Mouse (Mus musculus) kidney, embryonic 14.5 days (tissue): Measurements from ENCODE around the gene Ephb2. TPM values are rescaled to one million over a fixed set of nuclear protein-coding genes. Genes with fewer than 3 reads are reported as not detected.

Experiments used
- ATAC-seq: fragments of 200-750 bp; cut with Nextera tagmentation; 2 replicates; pipeline ENCODE4 v1.8.0; 2017; ENCODE audit warnings: moderate number of reproducible peaks, mild to moderate bottlenecking, moderate TSS enrichment, moderate library complexity; ENCODE audit not compliant: low FRiP score, low TSS enrichment
- H3K27ac ChIP-seq: fragments of 300-500 bp; sonication (generic); 2 replicates; pipeline ENCODE4 v1.5.1; 2014; ENCODE audit warnings: low read depth, mild to moderate bottlenecking, low read length, moderate library complexity, mixed read lengths
- H3K27me3 ChIP-seq: fragments of 300-500 bp; sonication (generic); 2 replicates; pipeline ENCODE4 v1.6.1; 2014; ENCODE audit warnings: mild to moderate bottlenecking, low read length; ENCODE audit not compliant: control insufficient read depth, insufficient read depth
- H3K36me3 ChIP-seq: fragments of 300-500 bp; sonication (generic); 2 replicates; pipeline ENCODE4 v1.6.1; 2014; ENCODE audit warnings: low read length, mixed read lengths; ENCODE audit not compliant: control insufficient read depth, insufficient read depth
- H3K4me1 ChIP-seq: fragments of 300-500 bp; sonication (generic); 2 replicates; pipeline ENCODE4 v1.6.1; 2014; ENCODE audit warnings: low read length, mixed read lengths; ENCODE audit not compliant: control insufficient read depth, insufficient read depth
- H3K4me2 ChIP-seq: fragments of 300-500 bp; sonication (generic); replicated peaks from 2 replicates; pipeline ENCODE4 v1.6.1; 2014; ENCODE audit warnings: low read depth, mild to moderate bottlenecking, low read length
- H3K4me3 ChIP-seq: fragments of 300-500 bp; sonication (generic); 2 replicates; pipeline ENCODE4 v1.5.1; 2014; ENCODE audit warnings: mild to moderate bottlenecking, low read length
- H3K9ac ChIP-seq: fragments of 300-500 bp; sonication (generic); 2 replicates; pipeline ENCODE4 v1.6.1; 2014; ENCODE audit warnings: low read depth, mild to moderate bottlenecking, low read length, moderate library complexity
- H3K9me3 ChIP-seq: fragments of 300-500 bp; sonication (generic); 2 replicates; pipeline ENCODE4 v1.6.1; 2016; ENCODE audit warnings: low read length; ENCODE audit not compliant: control insufficient read depth
- WGBS: fragments of 180-500 bp; shearing (Covaris S2); extraction: QIAGEN DNeasy Blood & Tissue Kit; methylation state at CpG from one replicate; pipeline ENCODE4 v1.1.7; 2014; 5-methylcytosine and 5-hydroxymethylcytosine counted together
- polyA plus RNA-seq: library from polyadenylated mRNA; unstranded; fragments of >200 nt; fragmentation: Nextera tagmentation; extraction: Ambion mirVana; gene quantifications from 2 replicates; pipeline ENCODE4 v1.2.1, GENCODE M21; 2014

Gene Ephb2
- polyA plus RNA-seq, 1 experiment from 2014 or later: 9.1 TPM

- Histone ChIP-seq H3K9me3 (no peaks in the 10 kb centered on the region), H3K9ac (no peak overlapping the region)
- 74% methylated on average over 21 of the region's 21 CpGs for WGBS
Observed at GRCm38 (mm10) chr4:136833619-136834351, 2.0 kb downstream of the Ephb2 start.

GRCm38 (mm10) chr4:136832559-136833232 is 3.1 kb downstream of the Ephb2 start:
- WGBS: 64% methylated on average over 16 of the region's 16 CpGs
- Histone ChIP-seq H3K27me3 (peaks cover 12% of the 10 kb centered on the region), H3K9ac (no peak overlapping the region), H3K4me3 (no peak overlapping the region), H3K4me1 (peaks cover 50% of the 10 kb centered on the region), H3K9me3 (no peaks in the 10 kb centered on the region), H3K27ac (no peak overlapping the region), H3K36me3 (no peaks in the 10 kb centered on the region), H3K4me2 (no peak overlapping the region)
- ATAC-seq: no peak

More at GRCm38 (mm10) chr4:136833619-136834351, 2.0 kb downstream of the Ephb2 start:
- H3K4me2 ChIP-seq: peak overlapping the region; percentile 98
- H3K36me3 ChIP-seq: no peaks in the 10 kb centered on the region
- no peak overlapping the region for H3K27ac ChIP-seq
- H3K4me1 ChIP-seq: peaks cover 43% of the 10 kb centered on the region
- ATAC-seq: no peak
- H3K27me3 ChIP-seq: peaks cover 12% of the 10 kb centered on the region
- H3K4me3 ChIP-seq: peak overlapping the region; percentile 91; the same call in 1 of the 2 replicates

GRCm38 (mm10) chr4:136830272-136830823 is 5.4 kb downstream of the Ephb2 start:
- ATAC-seq: peak; percentile 21
- Histone ChIP-seq H3K4me3 (no peak overlapping the region), H3K27me3 (peaks cover 12% of the 10 kb centered on the region), H3K9me3 (no peaks in the 10 kb centered on the region), H3K36me3 (no peaks in the 10 kb centered on the region), H3K4me2 (no peak overlapping the region; the same call in 1 of the 2 replicates), H3K27ac (no peak overlapping the region), H3K9ac (no peak overlapping the region), H3K4me1 (peaks cover 46% of the 10 kb centered on the region)
- 44% methylated on average over 9 of the region's 9 CpGs for WGBS

- WGBS: 6% methylated on average over 9 of the region's 9 CpGs
Observed at GRCm38 (mm10) chr4:136829837-136830236, 6.0 kb downstream of the Ephb2 start.

GRCm38 (mm10) chr4:136828664-136829569 is 6.9 kb downstream of the Ephb2 start:
- peaks cover 8% of the 10 kb centered on the region; the same call in 1 of the 2 replicates for H3K27me3 ChIP-seq
- peak overlapping the region; percentile 17; the same call in 1 of the 2 replicates for H3K27ac ChIP-seq
- H3K4me2 ChIP-seq: no peak overlapping the region

More at GRCm38 (mm10) chr4:136829837-136830236, 6.0 kb downstream of the Ephb2 start:
- H3K4me3 ChIP-seq: no peak overlapping the region
- no peaks in the 10 kb centered on the region for H3K36me3 ChIP-seq
- H3K9ac ChIP-seq: no peak overlapping the region
- peaks cover 46% of the 10 kb centered on the region for H3K4me1 ChIP-seq
- H3K27ac ChIP-seq: no peak overlapping the region
- H3K4me2 ChIP-seq: no peak overlapping the region; the same call in 1 of the 2 replicates
- peak; percentile 51 for ATAC-seq
- H3K27me3 ChIP-seq: peaks cover 10% of the 10 kb centered on the region
- H3K9me3 ChIP-seq: no peaks in the 10 kb centered on the region

GRCm38 (mm10) chr4:136824935-136825552 is 10.7 kb downstream of the Ephb2 start:
- no peak overlapping the region for H3K4me3 ChIP-seq
- no peak for ATAC-seq
- H3K9ac ChIP-seq: no peak overlapping the region
- H3K9me3 ChIP-seq: no peaks in the 10 kb centered on the region
- H3K27me3 ChIP-seq: 0 out of 2 replicates have a peak, but pooled peaks cover 3% of the 10 kb centered on the region
- no peaks in the 10 kb centered on the region for H3K36me3 ChIP-seq
- H3K4me1 ChIP-seq: peaks cover 32% of the 10 kb centered on the region
- WGBS: 70% methylated on average over 18 of the region's 18 CpGs
- no peak overlapping the region for H3K4me2 ChIP-seq
- no peak overlapping the region for H3K27ac ChIP-seq

More at GRCm38 (mm10) chr4:136828664-136829569, 6.9 kb downstream of the Ephb2 start:
- Histone ChIP-seq H3K9me3 (no peaks in the 10 kb centered on the region), H3K4me3 (no peak overlapping the region), H3K9ac (no peak overlapping the region), H3K4me1 (peaks cover 39% of the 10 kb centered on the region), H3K36me3 (no peaks in the 10 kb centered on the region)
- WGBS: 31% methylated on average over 11 of the region's 11 CpGs
- peak; percentile 25; the same call in 1 of the 2 replicates for ATAC-seq

- Histone ChIP-seq H3K36me3 (no peaks in the 10 kb centered on the region), H3K27me3 (no peaks in the 10 kb centered on the region), H3K9me3 (no peaks in the 10 kb centered on the region), H3K27ac (peak overlapping the region; percentile 82), H3K4me3 (no peak overlapping the region), H3K4me2 (no peak overlapping the region), H3K9ac (0 out of 2 replicates have a peak overlapping the region, but pooled peaks have one; percentile 28), H3K4me1 (peaks cover 19% of the 10 kb centered on the region; the same call in 1 of the 2 replicates)
- WGBS: 17% methylated on average over 10 of the region's 10 CpGs
- peak; percentile 62; the same call in 1 of the 2 replicates for ATAC-seq
Observed at GRCm38 (mm10) chr4:136820069-136820522, 15.7 kb downstream of the Ephb2 start.

- Histone ChIP-seq H3K9ac (no peak overlapping the region), H3K27ac (no peak overlapping the region), H3K36me3 (no peaks in the 10 kb centered on the region), H3K9me3 (no peaks in the 10 kb centered on the region), H3K27me3 (no peaks in the 10 kb centered on the region), H3K4me3 (no peak overlapping the region), H3K4me1 (peaks cover 25% of the 10 kb centered on the region; the same call in 1 of the 2 replicates), H3K4me2 (no peak overlapping the region)
- no peak for ATAC-seq
- 46% methylated on average over 7 of the region's 7 CpGs for WGBS
Observed at GRCm38 (mm10) chr4:136816701-136817100, 19.1 kb downstream of the Ephb2 start.
